Mouse (Mus musculus) liver, embryonic 14.5 days (tissue): ENCODE measurements around the gene Pde4d.

Experiments
- CTCF ChIP-seq: IDR thresholded peaks from 2 replicates; pipeline ENCODE4 v1.5.1; 2016; ENCODE audit warnings: antibody characterized with exemption, low read depth, control low read depth
- EP300 ChIP-seq: IDR thresholded peaks from 2 replicates; pipeline ENCODE4 v1.6.1; 2016; ENCODE audit warnings: antibody characterized with exemption, low read depth

GRCm38 (mm10) chr13:108524969-108525368 is 75.2 kb downstream of the Pde4d start:
- TF ChIP-seq CTCF (no peak), EP300 (no peak)
